Mouse (Mus musculus): Measurements from ENCODE around the gene Rnf19b. TPM values are rescaled to one million over a fixed set of nuclear protein-coding genes. Genes with fewer than 3 reads are reported as not detected.

The Rnf19b gene
- polyA plus RNA-seq, 1 experiment from 2014 or later: 8.5 TPM

DNA sequence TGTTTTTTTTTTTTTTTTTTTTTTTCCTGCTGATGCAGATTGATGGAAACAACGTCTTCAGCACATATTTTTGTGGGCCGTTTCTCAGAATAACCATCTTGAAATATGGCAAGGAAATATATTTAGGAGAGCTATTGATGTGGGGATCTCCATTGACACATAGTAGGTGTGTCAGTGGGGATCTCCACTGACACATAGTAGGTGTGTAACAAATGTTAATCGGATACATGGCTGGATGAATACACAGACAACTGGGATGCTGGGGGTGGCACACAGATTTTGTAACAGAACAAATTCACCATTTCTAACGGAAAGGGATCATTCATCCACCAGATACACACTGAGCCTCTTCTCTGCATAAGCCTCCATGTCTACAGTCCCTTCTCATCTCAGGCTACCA is 7.7 kb upstream of the Rnf19b start:
- Histone ChIP-seq H3K9me3 (ENCODE audit: low read depth, low read length) (no peaks in the 10 kb centered on the region), H3K4me3 (ENCODE audit: low read depth, low read length) (no peak overlapping the region), H3K4me1 (ENCODE audit: insufficient read depth) (peaks cover 4% of the 10 kb centered on the region; the same call in 1 of the 2 replicates), H3K27ac (ENCODE audit: low read depth) (no peak overlapping the region), H3K36me3 (ENCODE audit: insufficient read depth) (no peaks in the 10 kb centered on the region), H3K27me3 (ENCODE audit: insufficient read depth, low read length) (peaks cover 37% of the 10 kb centered on the region), H3K9ac (no peak overlapping the region), H3K4me2 (no peak overlapping the region)
- DNase-seq (no peak), ATAC-seq (ENCODE audit: insufficient read depth) (no peak)
- no peak for TF ChIP-seq CTCF (IDR thresholded peaks at IDR 0.05; ENCODE audit: low read depth)
- 65% methylated on average over 4 of the region's 4 CpGs for WGBS

DNA sequence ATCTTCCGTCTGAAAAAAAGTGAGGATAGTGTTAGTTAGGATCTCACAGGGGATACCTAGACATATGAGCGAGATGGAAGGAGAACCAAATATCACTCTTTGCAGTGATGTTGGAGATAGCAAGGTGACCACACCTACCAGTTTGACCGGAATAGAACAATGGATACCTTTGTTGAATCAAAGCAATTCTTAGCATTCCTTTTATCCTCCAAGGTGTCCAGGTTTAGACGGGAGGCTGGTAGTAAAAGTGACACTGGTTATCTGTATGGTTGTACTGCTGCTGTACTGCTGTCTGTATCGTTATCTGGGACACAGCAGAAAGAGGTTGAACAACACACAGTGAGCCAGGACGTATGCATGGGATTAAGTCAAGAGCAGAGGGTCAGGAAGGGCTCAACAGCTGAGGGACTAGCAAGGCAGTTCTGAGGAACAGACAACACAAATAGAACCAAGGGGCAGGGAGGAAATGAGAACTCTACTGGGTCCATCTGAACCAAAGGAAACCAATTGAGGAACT is 7.1 kb upstream of the Rnf19b start:
- Histone ChIP-seq H3K4me2 (no peak overlapping the region), H3K27ac (ENCODE audit: low read depth) (no peak overlapping the region), H3K4me1 (ENCODE audit: insufficient read depth) (peaks cover 4% of the 10 kb centered on the region; the same call in 1 of the 2 replicates), H3K4me3 (ENCODE audit: low read depth, low read length) (no peak overlapping the region), H3K36me3 (ENCODE audit: insufficient read depth) (no peaks in the 10 kb centered on the region), H3K9ac (no peak overlapping the region), H3K9me3 (ENCODE audit: low read depth, low read length) (no peaks in the 10 kb centered on the region), H3K27me3 (ENCODE audit: insufficient read depth, low read length) (peaks cover 35% of the 10 kb centered on the region)
- WGBS: 55% methylated on average over 6 of the region's 6 CpGs
- DNase-seq (no peak), ATAC-seq (ENCODE audit: insufficient read depth) (no peak)
- TF ChIP-seq CTCF (IDR thresholded peaks at IDR 0.05; ENCODE audit: low read depth): no peak

DNA sequence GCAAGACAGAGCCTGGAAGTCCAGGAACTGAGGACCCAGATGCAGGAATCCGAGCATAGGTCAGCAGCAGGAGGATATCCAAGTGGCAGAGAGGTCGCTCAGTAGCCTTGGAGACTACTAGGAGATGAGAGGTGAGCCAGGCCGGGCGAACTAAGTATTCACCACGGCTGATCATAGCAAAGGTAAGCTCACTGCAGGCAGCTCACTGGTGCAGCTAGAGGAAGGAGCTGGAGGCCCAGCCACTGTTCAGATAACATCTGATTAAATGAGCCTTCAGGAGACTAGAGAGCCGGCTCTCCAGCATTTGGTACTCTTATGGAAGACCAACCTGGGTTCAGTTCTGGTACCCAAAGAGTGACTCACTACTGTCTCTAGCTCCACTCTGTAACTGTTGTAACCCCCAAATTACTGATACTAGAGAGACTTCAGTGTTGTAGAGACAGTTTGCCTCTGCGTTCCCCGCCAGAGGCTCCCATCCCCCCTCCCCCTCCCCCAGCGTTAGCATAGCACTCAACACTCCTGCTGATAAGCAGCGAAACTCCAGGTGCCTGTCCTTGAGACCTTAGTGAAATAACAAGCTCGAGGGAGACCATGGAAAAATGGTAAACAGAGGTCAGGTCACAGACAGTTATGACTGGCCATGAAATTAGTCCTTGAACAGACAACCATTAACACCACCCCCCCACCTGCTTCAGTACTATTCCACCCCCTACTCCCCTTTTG is 6.4 kb upstream of the Rnf19b start:
- Histone ChIP-seq H3K9me3 (ENCODE audit: low read depth, low read length) (no peaks in the 10 kb centered on the region), H3K9ac (no peak overlapping the region), H3K4me2 (no peak overlapping the region), H3K27ac (ENCODE audit: low read depth) (no peak overlapping the region), H3K4me1 (ENCODE audit: insufficient read depth) (peaks cover 4% of the 10 kb centered on the region; the same call in 1 of the 2 replicates), H3K4me3 (ENCODE audit: low read depth, low read length) (no peak overlapping the region), H3K27me3 (ENCODE audit: insufficient read depth, low read length) (peaks cover 29% of the 10 kb centered on the region), H3K36me3 (ENCODE audit: insufficient read depth) (no peaks in the 10 kb centered on the region)
- TF ChIP-seq CTCF (IDR thresholded peaks at IDR 0.05; ENCODE audit: low read depth): no peak
- no peak for DNase-seq
- WGBS: 16% methylated on average over 11 of the region's 11 CpGs
- no peak for ATAC-seq (ENCODE audit: insufficient read depth)

DNA sequence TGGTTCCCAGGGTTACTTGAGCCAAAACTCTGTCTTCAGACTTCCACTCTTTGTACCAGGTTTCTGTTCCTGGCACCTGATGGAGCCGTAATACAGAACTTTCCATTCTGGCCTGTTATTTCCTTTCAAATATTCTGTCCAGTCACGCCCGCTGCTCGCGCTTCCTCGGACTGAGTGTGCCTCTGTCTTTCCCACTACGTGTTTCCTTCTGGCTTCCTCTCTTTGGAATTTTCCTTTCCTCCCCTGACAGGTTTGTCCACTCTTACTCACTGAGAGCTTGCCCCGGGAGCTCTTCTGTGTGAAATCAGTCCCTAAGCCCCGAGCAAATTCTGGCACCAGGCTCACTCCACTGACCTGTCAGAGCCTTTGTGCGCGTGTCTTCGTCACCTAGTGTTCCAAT is 3.3 kb upstream of the Rnf19b start:
- ATAC-seq (ENCODE audit: insufficient read depth) (no peak), DNase-seq (peak; percentile 47)
- 73% methylated on average over 12 of the region's 12 CpGs for WGBS
- Histone ChIP-seq H3K36me3 (ENCODE audit: insufficient read depth) (no peaks in the 10 kb centered on the region), H3K9ac (no peak overlapping the region), H3K4me2 (no peak overlapping the region), H3K4me1 (ENCODE audit: insufficient read depth) (peaks cover 2% of the 10 kb centered on the region), H3K27ac (ENCODE audit: low read depth) (0 out of 2 replicates have a peak overlapping the region, but pooled peaks have one; percentile 42), H3K4me3 (ENCODE audit: low read depth, low read length) (no peak overlapping the region), H3K9me3 (ENCODE audit: low read depth, low read length) (no peaks in the 10 kb centered on the region), H3K27me3 (ENCODE audit: insufficient read depth, low read length) (peaks cover 12% of the 10 kb centered on the region; the same call in 1 of the 2 replicates)
- no peak for TF ChIP-seq CTCF (IDR thresholded peaks at IDR 0.05; ENCODE audit: low read depth)

DNA sequence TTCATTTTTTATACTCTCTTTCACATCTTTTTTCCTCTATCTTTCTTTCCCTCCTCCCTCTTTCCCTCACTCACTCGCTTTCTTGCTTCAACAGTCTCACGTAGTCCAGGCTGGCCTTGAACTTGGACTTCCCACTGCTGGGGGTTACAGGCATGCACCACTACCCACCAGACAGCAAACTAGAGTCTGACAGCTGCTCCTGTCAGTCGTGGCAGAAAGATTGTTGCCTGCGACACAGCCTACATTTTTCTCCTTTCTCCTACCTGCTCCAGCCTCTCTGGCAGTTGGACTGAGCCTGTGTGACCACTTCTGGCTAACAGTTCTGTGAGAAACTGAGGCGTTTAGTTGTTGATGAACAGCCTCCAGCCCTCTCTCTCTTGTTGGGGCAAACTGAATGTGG is 2.5 kb upstream of the Rnf19b start:
- no peak for TF ChIP-seq CTCF (IDR thresholded peaks at IDR 0.05; ENCODE audit: low read depth)
- ATAC-seq (ENCODE audit: insufficient read depth): no peak
- no peak overlapping the region for H3K4me2 ChIP-seq

DNA sequence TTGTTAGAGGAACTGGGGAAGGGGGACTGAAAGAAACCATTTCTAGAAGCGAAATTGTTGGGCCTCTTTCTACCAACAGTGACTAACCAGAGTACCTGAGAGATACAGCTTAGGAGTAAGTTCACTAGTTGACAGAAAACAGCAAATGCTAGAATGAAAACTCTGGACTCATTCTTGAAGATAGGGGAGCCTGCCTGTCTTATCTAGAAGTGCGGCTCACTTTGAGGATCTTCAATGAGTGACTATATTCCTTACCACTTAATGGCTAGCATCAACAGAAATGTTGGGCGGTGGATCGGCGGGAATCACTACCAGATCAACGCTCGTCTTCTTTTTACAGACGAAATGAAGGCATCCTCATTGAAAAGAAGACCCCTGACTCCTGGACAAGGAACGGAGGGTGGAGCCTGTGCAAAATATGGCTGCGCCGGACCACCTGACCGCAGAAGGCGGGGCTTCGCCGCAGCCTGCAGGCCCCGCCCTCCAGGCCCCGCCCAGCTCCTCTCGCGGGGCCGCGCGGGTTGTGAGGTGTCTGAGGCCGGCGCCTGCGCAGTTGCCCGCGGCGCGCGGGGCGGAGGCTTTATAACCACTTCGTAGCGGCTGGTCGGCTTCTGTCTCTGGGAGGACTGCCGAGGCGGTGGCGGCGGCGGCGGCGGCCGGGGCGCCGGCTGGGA is 401 bp upstream of the Rnf19b start:
- no peaks in the 10 kb centered on the region for H3K27me3 ChIP-seq (ENCODE audit: insufficient read depth, low read length)
- peak; percentile 99 for DNase-seq
- H3K9me3 ChIP-seq (ENCODE audit: low read depth, low read length): no peaks in the 10 kb centered on the region
- H3K27ac ChIP-seq (ENCODE audit: low read depth): peak overlapping the region; percentile 88
- peak; percentile 96 for ATAC-seq (ENCODE audit: insufficient read depth)
- 4% methylated on average over 39 of the region's 44 CpGs for WGBS
- no peak for TF ChIP-seq CTCF (IDR thresholded peaks at IDR 0.05; ENCODE audit: low read depth)
- no peaks in the 10 kb centered on the region for H3K36me3 ChIP-seq (ENCODE audit: insufficient read depth)
- H3K4me3 ChIP-seq (ENCODE audit: low read depth, low read length): peak overlapping the region; percentile 86
- H3K4me1 ChIP-seq (ENCODE audit: insufficient read depth): peaks cover 5% of the 10 kb centered on the region
- H3K4me2 ChIP-seq: peak overlapping the region; percentile 100
- peak overlapping the region; percentile 91 for H3K9ac ChIP-seq

More for the DNA sequence above, 2.5 kb upstream of the Rnf19b start:
- 80% methylated on average over 5 of the region's 5 CpGs for WGBS
- DNase-seq: no peak
- Histone ChIP-seq H3K27me3 (ENCODE audit: insufficient read depth, low read length) (0 out of 2 replicates have a peak, but pooled peaks cover 5% of the 10 kb centered on the region), H3K9ac (no peak overlapping the region), H3K36me3 (ENCODE audit: insufficient read depth) (no peaks in the 10 kb centered on the region), H3K4me1 (ENCODE audit: insufficient read depth) (peaks cover 5% of the 10 kb centered on the region), H3K4me3 (ENCODE audit: low read depth, low read length) (no peak overlapping the region), H3K9me3 (ENCODE audit: low read depth, low read length) (no peaks in the 10 kb centered on the region), H3K27ac (ENCODE audit: low read depth) (no peak overlapping the region)

DNA sequence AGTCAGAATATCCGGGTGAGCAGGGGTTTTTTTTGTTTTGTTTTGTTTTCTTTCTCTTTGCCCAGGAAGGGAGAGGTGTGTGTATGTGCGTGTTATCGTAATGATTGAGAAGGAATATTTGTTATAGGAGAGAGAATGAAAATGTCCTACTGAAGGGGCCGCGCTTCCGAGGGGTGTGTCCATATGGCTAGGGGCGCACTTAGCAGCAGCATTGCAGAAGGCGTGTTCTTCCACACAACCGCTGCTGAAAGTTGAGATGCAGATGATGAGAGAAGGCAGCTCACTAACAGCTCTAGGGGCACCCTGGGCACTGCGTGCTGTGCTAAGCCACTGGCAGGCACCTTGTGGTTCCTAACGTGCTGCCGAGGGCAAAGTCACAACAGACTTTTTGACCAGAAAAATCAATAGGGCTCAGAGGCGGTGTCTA is 1.1 kb downstream of the Rnf19b start:
- under 1% methylated on average over 13 of the region's 13 CpGs for WGBS
- DNase-seq (peak; percentile 73), ATAC-seq (ENCODE audit: insufficient read depth) (no peak)
- Histone ChIP-seq H3K9ac (peak overlapping the region; percentile 91), H3K27me3 (ENCODE audit: insufficient read depth, low read length) (no peaks in the 10 kb centered on the region), H3K27ac (ENCODE audit: low read depth) (peak overlapping the region; percentile 88; the same call in 1 of the 2 replicates), H3K4me1 (ENCODE audit: insufficient read depth) (peaks cover 5% of the 10 kb centered on the region; the same call in 1 of the 2 replicates), H3K36me3 (ENCODE audit: insufficient read depth) (no peaks in the 10 kb centered on the region), H3K9me3 (ENCODE audit: low read depth, low read length) (no peaks in the 10 kb centered on the region), H3K4me2 (peak overlapping the region; percentile 100), H3K4me3 (ENCODE audit: low read depth, low read length) (peak overlapping the region; percentile 86)
- no peak for TF ChIP-seq CTCF (IDR thresholded peaks at IDR 0.05; ENCODE audit: low read depth)
